Mouse (Mus musculus): ENCODE results near the gene Sesn3.

DNA sequence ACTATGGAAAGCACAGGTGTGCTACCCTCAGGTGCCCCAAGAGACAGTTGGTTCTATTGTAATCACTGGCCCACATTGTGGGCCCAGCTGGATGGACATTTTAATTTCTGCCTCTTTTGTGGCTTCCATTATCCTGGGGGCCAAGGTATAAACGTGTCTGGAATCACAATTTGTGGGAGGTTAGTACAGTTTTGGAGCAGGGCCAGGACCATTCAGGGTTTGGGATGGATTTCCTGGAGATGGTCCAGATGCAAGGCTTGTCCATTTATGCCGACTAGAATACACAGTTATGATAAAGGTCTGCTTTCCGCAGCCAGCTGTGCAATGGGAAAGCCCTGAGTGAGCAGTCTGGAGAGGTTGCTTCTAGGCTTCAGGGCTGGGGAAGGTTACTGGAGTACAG lies 13.7 kb upstream of the Sesn3 start:
- TF ChIP-seq CTCF (conservative IDR thresholded peaks at IDR 0.05; ENCODE audit: low read length), result no peak
- TF ChIP-seq POU5F1 (IDR thresholded peaks at IDR 0.05; ENCODE audit: borderline replicate concordance, low read length), result no peak
- no peak for TF ChIP-seq NANOG (IDR thresholded peaks at IDR 0.05; ENCODE audit: borderline replicate concordance, low read length)

Data from E14TG2a.4 (cell line).